Mouse (Mus musculus): ENCODE results near the gene Pex12. TPM values are rescaled to one million over a fixed set of nuclear protein-coding genes. Genes with fewer than 3 reads are reported as not detected.
"Not testable (repeated sequence)": the region's sequence is repeated elsewhere in the genome, so short reads cannot be mapped to it uniquely, and the experiment has no call there.

Pex12 gene
- polyA plus RNA-seq, 1 experiment from 2014 or later = 13.2 TPM

GRCm38 (mm10) chr11:83262673-83263072 lies 39.7 kb downstream of the Pex12 start:
- H3K27ac ChIP-seq (replicated peaks; ENCODE audit: low read depth, low read length) = no peak overlapping the region
- DNase-seq (ENCODE audit: low spot score) (no peak), ATAC-seq (ENCODE audit: insufficient number of reproducible peaks, low FRiP score, low TSS enrichment, low read depth) (no peak)
- 91% methylated on average over 1 of the region's 1 CpGs for WGBS
- no peaks in the 10 kb centered on the region for H3K4me1 ChIP-seq (ENCODE audit: control insufficient read depth, insufficient read depth, low read length)
- no peaks in the 10 kb centered on the region for H3K36me3 ChIP-seq (ENCODE audit: control insufficient read depth, insufficient read depth, low read length)
- H3K4me3 ChIP-seq (ENCODE audit: low read depth, low read length) = no peak overlapping the region
- no peaks in the 10 kb centered on the region for H3K9me3 ChIP-seq (ENCODE audit: control insufficient read depth, low read length)
- H3K4me2 ChIP-seq (ENCODE audit: low read depth, severe bottlenecking) = no peak overlapping the region
- H3K9ac ChIP-seq (ENCODE audit: low read length) = no peak overlapping the region
- H3K27me3 ChIP-seq (ENCODE audit: control insufficient read depth, insufficient read depth, low read length) = no peaks in the 10 kb centered on the region

- 75% methylated on average over 5 of the region's 5 CpGs for WGBS
- H3K9me3 ChIP-seq (ENCODE audit: control insufficient read depth, low read length) = not testable (repeated sequence)
Observed at GRCm38 (mm10) chr11:83257211-83257610, 45.2 kb downstream of the Pex12 start.

More at GRCm38 (mm10) chr11:83257211-83257610, 45.2 kb downstream of the Pex12 start:
- H3K9ac ChIP-seq (ENCODE audit: low read length); DNase-seq (ENCODE audit: low spot score); ATAC-seq (ENCODE audit: insufficient number of reproducible peaks, low FRiP score, low TSS enrichment, low read depth); H3K4me1 ChIP-seq (ENCODE audit: control insufficient read depth, insufficient read depth, low read length); H3K4me2 ChIP-seq (ENCODE audit: low read depth, severe bottlenecking); H3K27ac ChIP-seq (replicated peaks; ENCODE audit: low read depth, low read length); H3K4me3 ChIP-seq (ENCODE audit: low read depth, low read length); H3K36me3 ChIP-seq (ENCODE audit: control insufficient read depth, insufficient read depth, low read length); H3K27me3 ChIP-seq (ENCODE audit: control insufficient read depth, insufficient read depth, low read length): not testable (repeated sequence)

Other genes starting within 250 kb of the Pex12 start
- gene Slfn2, start 237.5 kb downstream of the Pex12 start, polyA plus RNA-seq (2014; fragmentation: Nextera tagmentation; extraction: Ambion mirVana) = 0.85 and 1.1 TPM in 2 replicates
- not detected in 2 replicates for gene Slfn1, start 185.7 kb downstream of the Pex12 start, polyA plus RNA-seq (2014; fragmentation: Nextera tagmentation; extraction: Ambion mirVana)
- gene Slfn4, start 127.4 kb downstream of the Pex12 start, polyA plus RNA-seq (2014; fragmentation: Nextera tagmentation; extraction: Ambion mirVana) = not detected in 2 replicates
- gene Slfn3, start 111.3 kb downstream of the Pex12 start, polyA plus RNA-seq (2014; fragmentation: Nextera tagmentation; extraction: Ambion mirVana) = 0.31 and 1.0 TPM in 2 replicates
- gene Slfn14, start 15.9 kb downstream of the Pex12 start, polyA plus RNA-seq (2014; fragmentation: Nextera tagmentation; extraction: Ambion mirVana) = 0.52 and 0.53 TPM in 2 replicates
- gene Ap2b1, start 3.6 kb downstream of the Pex12 start, polyA plus RNA-seq (2014; fragmentation: Nextera tagmentation; extraction: Ambion mirVana) = 72.1 and 78.9 TPM in 2 replicates
- gene Rasl10b, start 106.6 kb upstream of the Pex12 start, polyA plus RNA-seq (2014; fragmentation: Nextera tagmentation; extraction: Ambion mirVana) = 0.88 and 1.3 TPM in 2 replicates
- not detected in 2 replicates for gene Gas2l2, start 126.9 kb upstream of the Pex12 start, polyA plus RNA-seq (2014; fragmentation: Nextera tagmentation; extraction: Ambion mirVana)
- 0.55 TPM in 1 of 2 replicates, not detected in the other for gene 1700020L24Rik, start 135.1 kb upstream of the Pex12 start, polyA plus RNA-seq (2014; fragmentation: Nextera tagmentation; extraction: Ambion mirVana)
- gene Mmp28, start 160.5 kb upstream of the Pex12 start, polyA plus RNA-seq (2014; fragmentation: Nextera tagmentation; extraction: Ambion mirVana) = 2.9 and 3.7 TPM in 2 replicates
- gene Taf15, start 170.5 kb upstream of the Pex12 start, polyA plus RNA-seq (2014; fragmentation: Nextera tagmentation; extraction: Ambion mirVana) = 11.3 and 13.3 TPM in 2 replicates
- gene Heatr9, start 219.6 kb upstream of the Pex12 start, polyA plus RNA-seq (2014; fragmentation: Nextera tagmentation; extraction: Ambion mirVana) = not detected in 2 replicates
- not detected in 2 replicates for gene Ccl5, start 227.9 kb upstream of the Pex12 start, polyA plus RNA-seq (2014; fragmentation: Nextera tagmentation; extraction: Ambion mirVana)

Measured in limb, embryonic 11.5 days (tissue).